Mouse (Mus musculus): Measurements from ENCODE around the gene Akap13.

The Akap13 gene

GRCm38 (mm10) chr7:75668396-75668795, 213.1 kb downstream of the Akap13 start:
- DNase-seq (ENCODE audit: low read depth) = no peak

- DNase-seq (ENCODE audit: low read depth) = no peak
These were observed 214.1 kb downstream of the Akap13 start for GRCm38 (mm10) chr7:75669416-75669815.

GRCm38 (mm10) chr7:75679631-75680030, 224.3 kb downstream of the Akap13 start:
- DNase-seq (ENCODE audit: low read depth) = no peak

GRCm38 (mm10) chr7:75682901-75683300, 227.6 kb downstream of the Akap13 start:
- DNase-seq (ENCODE audit: low read depth) = peak; percentile 52

- DNase-seq (ENCODE audit: low read depth) = no peak
These were observed 228.1 kb downstream of the Akap13 start for GRCm38 (mm10) chr7:75683410-75683809.

- DNase-seq (ENCODE audit: low read depth) = no peak
These were observed 229.6 kb downstream of the Akap13 start for GRCm38 (mm10) chr7:75684976-75685375.

GRCm38 (mm10) chr7:75686046-75686826, 230.9 kb downstream of the Akap13 start:
- no peak for DNase-seq (ENCODE audit: low read depth)

- DNase-seq (ENCODE audit: low read depth) = no peak
These were observed 231.5 kb downstream of the Akap13 start for GRCm38 (mm10) chr7:75686827-75687164.

- no peak for DNase-seq (ENCODE audit: low read depth)
These were observed 232.8 kb downstream of the Akap13 start for GRCm38 (mm10) chr7:75688144-75688543.

- no peak for DNase-seq (ENCODE audit: low read depth)
These were observed 239.4 kb downstream of the Akap13 start for GRCm38 (mm10) chr7:75694777-75695176.

GRCm38 (mm10) chr7:75699836-75700235, 244.5 kb downstream of the Akap13 start:
- no peak for DNase-seq (ENCODE audit: low read depth)

- no peak for DNase-seq (ENCODE audit: low read depth)
These were observed 245.5 kb downstream of the Akap13 start for GRCm38 (mm10) chr7:75700771-75701345.

GRCm38 (mm10) chr7:75701761-75702160, 246.4 kb downstream of the Akap13 start:
- no peak for DNase-seq (ENCODE audit: low read depth)

GRCm38 (mm10) chr7:75702368-75702767, 247.0 kb downstream of the Akap13 start:
- DNase-seq (ENCODE audit: low read depth) = no peak

GRCm38 (mm10) chr7:75702966-75703645, 247.8 kb downstream of the Akap13 start:
- no peak for DNase-seq (ENCODE audit: low read depth)

GRCm38 (mm10) chr7:75704862-75705261, 249.5 kb downstream of the Akap13 start:
- no peak for DNase-seq (ENCODE audit: low read depth)

GRCm38 (mm10) chr7:75709936-75710335, 254.6 kb downstream of the Akap13 start:
- no peak for DNase-seq (ENCODE audit: low read depth)

- no peak for DNase-seq (ENCODE audit: low read depth)
These were observed 255.6 kb downstream of the Akap13 start for GRCm38 (mm10) chr7:75710920-75711319.

- no peak for DNase-seq (ENCODE audit: low read depth)
These were observed 256.1 kb downstream of the Akap13 start for GRCm38 (mm10) chr7:75711436-75711835.

- DNase-seq (ENCODE audit: low read depth) = no peak
These were observed 257.5 kb downstream of the Akap13 start for GRCm38 (mm10) chr7:75712808-75713207.

- no peak for DNase-seq (ENCODE audit: low read depth)
These were observed 258.6 kb downstream of the Akap13 start for GRCm38 (mm10) chr7:75713959-75714358.

GRCm38 (mm10) chr7:75715026-75715425, 259.7 kb downstream of the Akap13 start:
- no peak for DNase-seq (ENCODE audit: low read depth)

- no peak for DNase-seq (ENCODE audit: low read depth)
These were observed 260.6 kb downstream of the Akap13 start for GRCm38 (mm10) chr7:75715939-75716338.

Measured in NIH3T3 (cell line).